8 mouse cellular contexts compared by ENCODE assay signal in the genomic region with DNA sequence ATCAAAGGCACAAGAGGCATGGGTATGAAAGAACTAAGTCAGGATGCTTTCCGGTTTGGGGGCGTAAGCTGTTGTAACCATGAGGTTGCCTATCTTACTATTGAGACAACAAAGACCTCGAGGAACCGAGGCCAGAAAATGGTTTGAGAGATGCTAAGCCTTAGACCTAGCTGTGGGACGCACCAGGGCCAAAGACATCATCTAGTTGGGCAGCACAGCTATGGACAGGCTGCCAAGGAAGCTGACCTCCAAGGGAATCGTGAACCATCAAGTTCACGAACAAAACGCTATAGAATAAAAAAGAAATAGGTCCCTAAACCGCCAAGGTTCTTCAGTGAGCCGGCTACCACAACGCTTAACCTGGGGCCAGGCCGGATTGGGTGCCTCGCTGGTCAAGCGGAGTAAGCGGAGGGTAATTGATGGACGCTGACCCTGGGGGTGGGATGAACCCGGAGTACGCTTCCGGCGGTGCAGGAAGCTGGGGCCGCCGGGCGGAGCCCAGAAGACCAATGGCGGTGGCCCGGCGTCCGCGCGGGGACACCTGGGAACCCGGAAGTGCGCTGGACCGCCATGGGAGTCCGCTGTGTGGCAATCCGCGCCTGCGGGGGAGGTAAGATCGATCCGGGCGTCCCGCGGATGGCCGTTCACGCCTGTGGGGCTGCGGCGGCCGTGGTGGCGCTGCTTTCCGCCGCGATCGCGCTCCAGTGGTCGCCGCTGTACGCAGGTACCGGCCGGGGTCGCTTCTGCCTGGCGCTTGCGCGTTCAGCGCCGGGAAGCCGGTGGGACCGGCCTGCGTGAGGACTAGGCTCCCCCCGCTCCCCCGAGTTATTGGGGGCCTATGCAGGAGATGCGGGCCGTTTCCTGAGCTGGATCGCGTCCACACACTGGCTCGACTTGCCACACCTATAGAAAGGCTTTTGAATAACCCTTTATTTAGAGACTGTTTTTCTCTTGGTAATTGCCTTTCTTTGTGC. TPM values are rescaled to one million over a fixed set of nuclear protein-coding genes. Genes with fewer than 3 reads are reported as not detected.
DNase-seq lines count a peak whose midpoint lies in the region; ATAC-seq and TF ChIP-seq lines count a peak whose summit lies in the region.

A gene (plus strand): TSS at position 490 of the 974 bp plus-strand sequence.

- H3K4me1 ChIP-seq in forebrain, embryonic 10.5 days, result peaks cover 19% of the 10 kb centered on the region
- peaks cover 14% of the 10 kb centered on the region for H3K4me1 ChIP-seq in heart, embryonic 15.5 days (replicated peaks)
- peaks cover 16% of the 10 kb centered on the region for H3K4me1 ChIP-seq in liver, embryonic 16.5 days (ENCODE audit: control insufficient read depth, low read depth, low read length)
- peaks cover 30% of the 10 kb centered on the region for H3K4me1 ChIP-seq in neural tube, embryonic 13.5 days (replicated peaks)
- H3K4me1 ChIP-seq in testis, adult 2 months (ENCODE audit: control insufficient read depth, insufficient read depth, low read length), result peaks cover 4% of the 10 kb centered on the region

- peak; percentile 81 for TF ChIP-seq POLR2A in testis, adult 2 months (IDR thresholded peaks at IDR 0.05; ENCODE audit: control insufficient read depth, low read depth, low read length)

- peaks cover 23% of the 10 kb centered on the region for H3K36me3 ChIP-seq in forebrain, embryonic 10.5 days (replicated peaks)
- no peaks in the 10 kb centered on the region for H3K36me3 ChIP-seq in heart, embryonic 15.5 days
- H3K36me3 ChIP-seq in liver, embryonic 16.5 days (ENCODE audit: control insufficient read depth, insufficient read depth), result no peaks in the 10 kb centered on the region
- 0 out of 2 replicates have a peak, but pooled peaks cover 4% of the 10 kb centered on the region for H3K36me3 ChIP-seq in neural tube, embryonic 13.5 days
- H3K36me3 ChIP-seq in testis, adult 2 months (ENCODE audit: control insufficient read depth, insufficient read depth, low read length), result no peaks in the 10 kb centered on the region

- H3K4me3 ChIP-seq in forebrain, embryonic 10.5 days, result peak within 1 kb of the TSS; percentile 85
- peak within 1 kb of the TSS; percentile 70 for H3K4me3 ChIP-seq in heart, embryonic 15.5 days
- peak within 1 kb of the TSS; percentile 94 for H3K4me3 ChIP-seq in liver, embryonic 16.5 days (ENCODE audit: low read depth, low read length)
- H3K4me3 ChIP-seq in neural tube, embryonic 13.5 days, result peak within 1 kb of the TSS; percentile 84
- H3K4me3 ChIP-seq in testis, adult 2 months (ENCODE audit: control insufficient read depth, low read depth, low read length), result peak within 1 kb of the TSS; percentile 89

- peak within 1 kb of the TSS; percentile 83 for H3K9ac ChIP-seq in heart, embryonic 15.5 days
- peak within 1 kb of the TSS; percentile 82 for H3K9ac ChIP-seq in liver, embryonic 16.5 days (ENCODE audit: low read depth, low read length)
- peak within 1 kb of the TSS; percentile 91 for H3K9ac ChIP-seq in neural tube, embryonic 13.5 days

- H3K9me3 ChIP-seq in forebrain, embryonic 10.5 days, result peaks cover 4% of the 10 kb centered on the region; the same call in 1 of the 2 replicates
- H3K9me3 ChIP-seq in heart, embryonic 15.5 days (replicated peaks), result no peaks in the 10 kb centered on the region
- H3K9me3 ChIP-seq in liver, embryonic 16.5 days (replicated peaks; ENCODE audit: control insufficient read depth, low read length), result no peaks in the 10 kb centered on the region
- H3K9me3 ChIP-seq in neural tube, embryonic 13.5 days, result no peaks in the 10 kb centered on the region

- peaks cover 6% of the 10 kb centered on the region; the same call in 1 of the 2 replicates for H3K27me3 ChIP-seq in forebrain, embryonic 10.5 days (ENCODE audit: poor library complexity, severe bottlenecking)
- H3K27me3 ChIP-seq in heart, embryonic 15.5 days, result peaks cover 4% of the 10 kb centered on the region; the same call in 1 of the 2 replicates
- no peaks in the 10 kb centered on the region for H3K27me3 ChIP-seq in liver, embryonic 16.5 days (ENCODE audit: control insufficient read depth, insufficient read depth, low read depth, low read length)
- peaks cover 30% of the 10 kb centered on the region for H3K27me3 ChIP-seq in neural tube, embryonic 13.5 days
- H3K27me3 ChIP-seq in testis, adult 2 months (ENCODE audit: control insufficient read depth, insufficient read depth, low read length), result no peaks in the 10 kb centered on the region

- WGBS in forebrain, embryonic 10.5 days, result 4% methylated on average over 73 of the region's 73 CpGs
- WGBS in heart, embryonic 15.5 days, result 3% methylated on average over 73 of the region's 73 CpGs
- 3% methylated on average over 72 of the region's 73 CpGs for WGBS in liver, embryonic 16.5 days (ENCODE audit: insufficient replicate concordance)
- 4% methylated on average over 71 of the region's 73 CpGs for WGBS in neural tube, embryonic 13.5 days

- H3K27ac ChIP-seq in forebrain, embryonic 10.5 days, result peak within 1 kb of the TSS; percentile 91
- peak within 1 kb of the TSS; percentile 59 for H3K27ac ChIP-seq in heart, embryonic 15.5 days
- H3K27ac ChIP-seq in liver, embryonic 16.5 days (ENCODE audit: low read length), result peak within 1 kb of the TSS; percentile 78
- peak within 1 kb of the TSS; percentile 91 for H3K27ac ChIP-seq in neural tube, embryonic 13.5 days (replicated peaks)
- H3K27ac ChIP-seq in testis, adult 2 months (ENCODE audit: control insufficient read depth, insufficient read depth, low read depth, low read length), result peak within 1 kb of the TSS; percentile 92

- ATAC-seq in heart, embryonic 15.5 days (replicated peaks; ENCODE audit: insufficient number of reproducible peaks, insufficient read depth, low FRiP score, low read depth), result peak; percentile 98
- peak; percentile 99 for ATAC-seq in liver, embryonic 16.5 days (ENCODE audit: low read depth)
- ATAC-seq in neural tube, embryonic 13.5 days (ENCODE audit: low read depth), result peak; percentile 98

- TF ChIP-seq CTCF in testis, adult 2 months (IDR thresholded peaks at IDR 0.05; ENCODE audit: control insufficient read depth, insufficient read depth, insufficient replicate concordance, low read depth, low read length), result no peak

- DNase-seq in CD8-positive naive resting alpha-beta T cell, adult 2 months (ENCODE audit: low read depth in 2 of 2, low spot score in 2 of 2), result peak; percentile 67 to 68
- DNase-seq in c-Kit-negative CD71-positive TER-119-positive erythroid progenitor cells, embryonic 14.5 days (ENCODE audit: low read depth, low spot score), result peak; percentile 81
- peak; percentile 91 for DNase-seq in forebrain, embryonic 10.5 days (ENCODE audit: extremely low spot score, low spot score)
- DNase-seq in kidney, postnatal 25 days, result peak; percentile 90 to 97

- H3K4me2 ChIP-seq in heart, embryonic 15.5 days, result peak within 1 kb of the TSS; percentile 75
- peak within 1 kb of the TSS; percentile 83 for H3K4me2 ChIP-seq in liver, embryonic 16.5 days (ENCODE audit: low read depth, low read length)
- H3K4me2 ChIP-seq in neural tube, embryonic 13.5 days, result peak within 1 kb of the TSS; percentile 69

RNA-seq across cellular contexts. Expression of the gene that starts here (rescaled TPM):
- 112 and 113 TPM in 2 replicates for polyA plus RNA-seq in forebrain, embryonic 10.5 days (2016; fragmentation: Nextera tagmentation; extraction: Ambion mirVana)
- polyA plus RNA-seq in heart, embryonic 15.5 days (2015; fragmentation: Nextera tagmentation; extraction: Ambion mirVana), result 70.0 and 94.5 TPM in 2 replicates
- 37.0 and 38.0 TPM in 2 replicates for polyA plus RNA-seq in liver, embryonic 16.5 days (2015; fragmentation: Nextera tagmentation; extraction: Ambion mirVana)
- 148 and 150 TPM in 2 replicates for polyA plus RNA-seq in neural tube, embryonic 13.5 days (2015; fragmentation: Nextera tagmentation; extraction: Ambion mirVana)
- 62.2 and 65.5 TPM in 2 replicates for polyA plus RNA-seq in testis, adult 2 months (2012; rRNA removed)

Comparison
In these comparisons a context has a peak if more than half of its experiments do, and no peak if none do; other contexts are left out.
1. Peak in every context shown above with its lines: DNase-seq, ATAC-seq, H3K4me3 ChIP-seq and H3K27ac ChIP-seq.